Mouse (Mus musculus) limb, embryonic 13.5 days (tissue): ENCODE measurements around the gene Sac3d1. TPM values are rescaled to one million over a fixed set of nuclear protein-coding genes. Genes with fewer than 3 reads are reported as not detected.
A peak's percentile ranks its signal among the peaks of the same experiment; 100 is the strongest.

ENCODE experiments used
- ATAC-seq: fragments of 200-750 bp; cut with Nextera tagmentation; 2 replicates; pipeline ENCODE4 v1.8.0; 2017; ENCODE audit warnings: low read depth, moderate number of reproducible peaks, moderate TSS enrichment; ENCODE audit not compliant: low FRiP score
- H3K27ac ChIP-seq: fragments of 300-500 bp; sonication (generic); 2 replicates; pipeline ENCODE4 v1.5.1; 2015; ENCODE audit warnings: inconsistent platforms, mild to moderate bottlenecking, moderate library complexity
- H3K27me3 ChIP-seq: fragments of 300-500 bp; sonication (generic); 2 replicates; pipeline ENCODE4 v1.6.1; 2015; ENCODE audit warnings: mild to moderate bottlenecking, inconsistent platforms
- H3K36me3 ChIP-seq: fragments of 300-500 bp; sonication (generic); 2 replicates; pipeline ENCODE4 v1.6.1; 2015; ENCODE audit warnings: inconsistent platforms, mild to moderate bottlenecking, moderate library complexity
- H3K4me1 ChIP-seq: fragments of 300-500 bp; sonication (generic); 2 replicates; pipeline ENCODE4 v1.6.1; 2015; ENCODE audit warnings: inconsistent platforms
- H3K4me2 ChIP-seq: fragments of 300-500 bp; sonication (generic); replicated peaks from 2 replicates; pipeline ENCODE4 v1.6.1; 2015; ENCODE audit warnings: inconsistent platforms, mild to moderate bottlenecking, moderate library complexity
- H3K4me3 ChIP-seq: fragments of 300-500 bp; sonication (generic); 2 replicates; pipeline ENCODE4 v1.5.1; 2015; ENCODE audit warnings: moderate library complexity, mild to moderate bottlenecking, inconsistent platforms
- H3K9ac ChIP-seq: fragments of 300-500 bp; sonication (generic); 2 replicates; pipeline ENCODE4 v1.6.1; 2015; ENCODE audit warnings: mild to moderate bottlenecking, inconsistent platforms
- H3K9me3 ChIP-seq: fragments of 300-500 bp; sonication (generic); 2 replicates; pipeline ENCODE4 v1.6.1; 2016; ENCODE audit warnings: inconsistent platforms
- WGBS: fragments of 180-500 bp; shearing (Covaris S2); methylation state at CpG from one replicate; pipeline ENCODE4 v1.1.7; 2015; 5-methylcytosine and 5-hydroxymethylcytosine counted together
- polyA plus RNA-seq: library from polyadenylated mRNA; unstranded; fragments of >200 nt; fragmentation: Nextera tagmentation; extraction: Ambion mirVana; gene quantifications from 2 replicates; pipeline ENCODE4 v1.2.1, GENCODE M21; 2015

The Sac3d1 gene
- polyA plus RNA-seq, 1 experiment from 2014 or later = 44.0 TPM

- 88% methylated on average over 9 of the region's 9 CpGs for WGBS
- Histone ChIP-seq H3K36me3 (peaks cover 40% of the 10 kb centered on the region), H3K27ac (no peak within 1 kb of the TSS), H3K9ac (no peak within 1 kb of the TSS), H3K9me3 (no peaks in the 10 kb centered on the region), H3K27me3 (no peaks in the 10 kb centered on the region), H3K4me2 (peak within 1 kb of the TSS; percentile 89; the same call in 1 of the 2 replicates), H3K4me1 (peaks cover 24% of the 10 kb centered on the region), H3K4me3 (no peak within 1 kb of the TSS)
- no peak for ATAC-seq
Measured at GRCm38 (mm10) chr19:6082156-6082555, 36.3 kb downstream of the Sac3d1 start, which contains the start of gene Gm28374. TSS of gene Gm28374 (minus strand) at chr19:6082256.

GRCm38 (mm10) chr19:6079983-6080480 is 38.4 kb downstream of the Sac3d1 start, which contains the start of gene Tmem262:
TSS of gene Tmem262 (plus strand) at chr19:6080033.
- 93% methylated on average over 12 of the region's 12 CpGs for WGBS
- peaks cover 19% of the 10 kb centered on the region for H3K4me1 ChIP-seq
- H3K4me2 ChIP-seq = no peak within 1 kb of the TSS
- H3K9me3 ChIP-seq = no peaks in the 10 kb centered on the region
- H3K9ac ChIP-seq = no peak within 1 kb of the TSS
- ATAC-seq = no peak
- H3K27ac ChIP-seq = no peak within 1 kb of the TSS
- peaks cover 36% of the 10 kb centered on the region for H3K36me3 ChIP-seq
- no peak within 1 kb of the TSS for H3K4me3 ChIP-seq
- no peaks in the 10 kb centered on the region for H3K27me3 ChIP-seq

GRCm38 (mm10) chr19:6076564-6077393 is 41.7 kb downstream of the Sac3d1 start, which contains the start of gene Vps51:
TSS of gene Vps51 (minus strand) at chr19:6077231.
- peak; percentile 86 for ATAC-seq

GRCm38 (mm10) chr19:6073889-6074288 is 44.6 kb downstream of the Sac3d1 start:
- Histone ChIP-seq H3K27me3 (no peaks in the 10 kb centered on the region), H3K9ac (no peak overlapping the region), H3K4me1 (peaks cover 7% of the 10 kb centered on the region), H3K9me3 (no peaks in the 10 kb centered on the region), H3K4me2 (no peak overlapping the region), H3K36me3 (peaks cover 57% of the 10 kb centered on the region), H3K27ac (no peak overlapping the region), H3K4me3 (no peak overlapping the region)
- ATAC-seq = no peak
- WGBS = 87% methylated on average over 5 of the region's 5 CpGs

More at GRCm38 (mm10) chr19:6076564-6077393, 41.7 kb downstream of the Sac3d1 start, which contains the start of gene Vps51:
- Histone ChIP-seq H3K9ac (peak within 1 kb of the TSS; percentile 85), H3K9me3 (no peaks in the 10 kb centered on the region), H3K4me2 (peak within 1 kb of the TSS; percentile 91), H3K4me3 (peak within 1 kb of the TSS; percentile 80), H3K4me1 (peaks cover 7% of the 10 kb centered on the region), H3K27ac (peak within 1 kb of the TSS; percentile 83), H3K27me3 (no peaks in the 10 kb centered on the region), H3K36me3 (peaks cover 47% of the 10 kb centered on the region)
- under 1% methylated on average over 33 of the region's 33 CpGs for WGBS

- Histone ChIP-seq H3K9ac (no peak overlapping the region), H3K9me3 (no peaks in the 10 kb centered on the region), H3K27me3 (no peaks in the 10 kb centered on the region), H3K36me3 (peaks cover 60% of the 10 kb centered on the region), H3K4me3 (no peak overlapping the region), H3K4me1 (peaks cover 23% of the 10 kb centered on the region), H3K4me2 (no peak overlapping the region), H3K27ac (no peak overlapping the region)
- 92% methylated on average over 19 of the region's 19 CpGs for WGBS
- no peak for ATAC-seq
Measured at GRCm38 (mm10) chr19:6071261-6071660, 47.2 kb downstream of the Sac3d1 start.

GRCm38 (mm10) chr19:6070571-6071250 is 47.7 kb downstream of the Sac3d1 start:
- H3K27ac ChIP-seq = no peak overlapping the region
- H3K4me2 ChIP-seq = no peak overlapping the region
- no peak overlapping the region for H3K9ac ChIP-seq
- H3K9me3 ChIP-seq = no peaks in the 10 kb centered on the region
- no peak for ATAC-seq
- no peak overlapping the region for H3K4me3 ChIP-seq
- H3K4me1 ChIP-seq = peaks cover 19% of the 10 kb centered on the region
- no peaks in the 10 kb centered on the region for H3K27me3 ChIP-seq
- 87% methylated on average over 31 of the region's 31 CpGs for WGBS
- peaks cover 60% of the 10 kb centered on the region for H3K36me3 ChIP-seq

- ATAC-seq = no peak
- H3K9ac ChIP-seq = no peak overlapping the region; the same call in 1 of the 2 replicates
- no peaks in the 10 kb centered on the region for H3K27me3 ChIP-seq
- H3K4me1 ChIP-seq = peaks cover 19% of the 10 kb centered on the region
- no peak overlapping the region for H3K4me3 ChIP-seq
- 90% methylated on average over 10 of the region's 10 CpGs for WGBS
- peaks cover 55% of the 10 kb centered on the region for H3K36me3 ChIP-seq
- no peaks in the 10 kb centered on the region for H3K9me3 ChIP-seq
- no peak overlapping the region for H3K4me2 ChIP-seq
- H3K27ac ChIP-seq = no peak overlapping the region
Measured at GRCm38 (mm10) chr19:6069851-6070250, 48.6 kb downstream of the Sac3d1 start.

GRCm38 (mm10) chr19:6068951-6069350 is 49.5 kb downstream of the Sac3d1 start:
- peaks cover 19% of the 10 kb centered on the region for H3K4me1 ChIP-seq
- peaks cover 48% of the 10 kb centered on the region for H3K36me3 ChIP-seq
- H3K9me3 ChIP-seq = no peaks in the 10 kb centered on the region
- H3K27ac ChIP-seq = no peak overlapping the region
- H3K4me3 ChIP-seq = no peak overlapping the region
- WGBS = 84% methylated on average over 4 of the region's 4 CpGs
- H3K27me3 ChIP-seq = no peaks in the 10 kb centered on the region
- no peak overlapping the region for H3K4me2 ChIP-seq
- no peak overlapping the region for H3K9ac ChIP-seq
- no peak for ATAC-seq

GRCm38 (mm10) chr19:6067724-6068415 is 50.6 kb downstream of the Sac3d1 start, which contains the start of gene Tm7sf2:
TSS of gene Tm7sf2 (minus strand) at chr19:6068373.
- WGBS = 9% methylated on average over 33 of the region's 33 CpGs
- Histone ChIP-seq H3K27ac (peak within 1 kb of the TSS; percentile 67), H3K4me1 (peaks cover 21% of the 10 kb centered on the region), H3K27me3 (no peaks in the 10 kb centered on the region), H3K36me3 (peaks cover 39% of the 10 kb centered on the region), H3K4me2 (peak within 1 kb of the TSS; percentile 98), H3K9ac (peak within 1 kb of the TSS; percentile 60), H3K4me3 (peak within 1 kb of the TSS; percentile 50), H3K9me3 (no peaks in the 10 kb centered on the region)
- ATAC-seq = peak; percentile 95

GRCm38 (mm10) chr19:6067011-6067723 is 51.3 kb downstream of the Sac3d1 start:
- H3K4me3 ChIP-seq = peak overlapping the region; percentile 50
- H3K36me3 ChIP-seq = peaks cover 36% of the 10 kb centered on the region
- H3K9me3 ChIP-seq = no peaks in the 10 kb centered on the region
- peak overlapping the region; percentile 67 for H3K27ac ChIP-seq
- under 1% methylated on average over 30 of the region's 30 CpGs for WGBS
- ATAC-seq = peak; percentile 35
- peak overlapping the region; percentile 98 for H3K4me2 ChIP-seq
- peaks cover 28% of the 10 kb centered on the region for H3K4me1 ChIP-seq
- H3K27me3 ChIP-seq = no peaks in the 10 kb centered on the region
- H3K9ac ChIP-seq = peak overlapping the region; percentile 60

- no peaks in the 10 kb centered on the region for H3K9me3 ChIP-seq
- H3K4me2 ChIP-seq = peak overlapping the region; percentile 98
- H3K27ac ChIP-seq = 0 out of 2 replicates have a peak overlapping the region, but pooled peaks have one; percentile 67
- peaks cover 34% of the 10 kb centered on the region for H3K36me3 ChIP-seq
- no peaks in the 10 kb centered on the region for H3K27me3 ChIP-seq
- no peak for ATAC-seq
- peak overlapping the region; percentile 60 for H3K9ac ChIP-seq
- 32% methylated on average over 5 of the region's 5 CpGs for WGBS
- H3K4me1 ChIP-seq = peaks cover 34% of the 10 kb centered on the region
- peak overlapping the region; percentile 50 for H3K4me3 ChIP-seq
Measured at GRCm38 (mm10) chr19:6066571-6066970, 51.9 kb downstream of the Sac3d1 start.
